Mouse (Mus musculus) cerebellum, adult (tissue): ENCODE results near the gene Galnt14.

Experiments used
- ATAC-seq: cut with Nextera tagmentation; 2 replicates; pipeline ENCODE4 v1.9.2; 2017; ENCODE audit warnings: mild to moderate bottlenecking, moderate library complexity, mixed read lengths; ENCODE audit not compliant: insufficient number of reproducible peaks, low FRiP score, low TSS enrichment

The Galnt14 gene

DNA sequence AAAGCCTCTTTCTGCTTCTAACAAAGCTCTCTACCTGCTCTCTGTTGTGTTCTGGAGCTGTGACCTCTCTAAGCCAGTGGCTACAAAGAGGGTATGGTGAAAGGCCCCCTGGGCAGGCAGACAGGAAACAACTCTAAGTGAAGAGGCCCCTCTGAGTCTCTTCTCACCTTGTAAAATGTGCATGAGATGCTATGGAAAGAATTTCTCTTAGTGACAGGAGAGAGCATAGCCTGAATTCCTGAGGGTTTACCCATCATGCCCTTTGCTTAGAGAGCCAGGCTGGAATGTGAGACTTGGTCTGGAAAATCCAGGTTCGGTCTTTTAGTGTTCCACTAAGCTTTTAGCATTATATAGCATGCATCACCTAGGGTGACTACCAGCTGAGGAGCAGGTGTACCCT lies 136.1 kb downstream of the Galnt14 start:
- no peak for ATAC-seq

- no peak for ATAC-seq
These were observed 137.4 kb downstream of the Galnt14 start for GRCm38 (mm10) chr17:73572881-73573280.

DNA sequence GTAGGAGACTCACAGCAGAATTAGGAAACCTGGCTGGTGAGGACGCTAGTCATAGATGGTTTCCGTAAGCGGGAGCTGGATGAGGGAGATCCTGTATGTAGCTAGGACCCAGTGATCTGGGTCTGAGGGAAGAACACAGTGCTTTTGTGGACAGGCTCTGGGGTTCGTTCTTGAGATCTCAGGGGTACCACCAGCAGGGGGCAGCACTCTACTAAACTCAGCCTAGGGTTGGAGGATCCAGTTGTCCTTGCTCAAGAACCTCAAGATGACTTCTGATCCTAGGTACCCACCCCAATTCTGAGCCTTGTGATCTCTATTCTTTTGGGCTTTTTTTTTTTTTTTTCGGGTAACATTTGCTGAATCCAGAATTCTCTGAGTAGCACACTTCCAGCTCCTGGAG lies 137.8 kb downstream of the Galnt14 start:
- 0 out of 2 replicates have a peak, but pooled peaks have one; percentile 38 for ATAC-seq

- no peak for ATAC-seq
These were observed 138.3 kb downstream of the Galnt14 start for GRCm38 (mm10) chr17:73571961-73572360.

- ATAC-seq: no peak
These were observed 142.0 kb downstream of the Galnt14 start for GRCm38 (mm10) chr17:73568204-73568603.

DNA sequence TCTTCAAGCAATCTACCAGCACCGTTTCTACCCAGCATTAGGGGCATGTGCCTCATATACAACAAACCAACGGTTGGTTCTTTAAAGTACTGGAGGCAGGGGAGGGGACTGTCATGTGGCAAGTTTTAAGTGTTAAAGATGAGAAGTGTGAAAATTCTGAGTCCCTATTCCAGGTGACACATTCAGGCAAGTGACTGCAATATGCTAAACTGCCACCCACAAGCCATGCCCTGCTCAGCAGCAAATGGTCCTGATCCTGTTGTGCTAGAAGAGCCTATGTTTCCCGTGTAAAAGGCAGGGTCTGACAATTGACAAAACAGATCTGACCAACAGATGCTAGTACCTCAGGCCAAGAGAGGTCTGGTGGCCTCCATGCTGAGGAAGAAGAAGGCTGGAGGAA lies 149.1 kb downstream of the Galnt14 start:
- ATAC-seq: no peak

DNA sequence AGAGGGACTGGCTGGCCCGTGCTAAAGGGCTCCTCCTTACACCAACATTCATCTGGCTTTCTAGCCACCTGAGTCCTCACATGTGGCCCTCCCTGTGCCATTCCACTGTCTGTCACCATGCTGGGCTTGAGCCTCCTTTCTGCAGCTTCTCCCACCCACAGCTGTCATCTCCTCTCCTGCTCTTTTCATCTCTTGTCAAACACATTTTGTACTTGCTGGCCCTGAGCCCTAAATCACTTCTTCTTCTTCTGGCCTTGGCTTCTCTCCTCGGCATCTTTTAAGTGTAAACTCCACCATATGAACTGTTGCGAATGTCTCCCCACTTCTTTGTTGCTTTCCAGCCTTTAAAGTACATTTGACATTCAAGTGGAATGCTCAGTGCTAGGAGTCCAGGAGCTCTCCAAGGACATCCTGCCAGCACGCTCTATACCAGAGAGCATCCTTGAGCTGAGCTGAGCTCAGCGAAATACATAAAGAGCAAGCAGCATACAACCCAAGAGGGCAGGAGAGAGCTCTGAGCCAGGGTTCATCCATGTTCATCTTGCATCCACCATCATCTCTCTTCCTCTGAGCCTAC lies 150.0 kb downstream of the Galnt14 start:
- ATAC-seq: no peak

GRCm38 (mm10) chr17:73559498-73559897 lies 150.8 kb downstream of the Galnt14 start:
- no peak for ATAC-seq

DNA sequence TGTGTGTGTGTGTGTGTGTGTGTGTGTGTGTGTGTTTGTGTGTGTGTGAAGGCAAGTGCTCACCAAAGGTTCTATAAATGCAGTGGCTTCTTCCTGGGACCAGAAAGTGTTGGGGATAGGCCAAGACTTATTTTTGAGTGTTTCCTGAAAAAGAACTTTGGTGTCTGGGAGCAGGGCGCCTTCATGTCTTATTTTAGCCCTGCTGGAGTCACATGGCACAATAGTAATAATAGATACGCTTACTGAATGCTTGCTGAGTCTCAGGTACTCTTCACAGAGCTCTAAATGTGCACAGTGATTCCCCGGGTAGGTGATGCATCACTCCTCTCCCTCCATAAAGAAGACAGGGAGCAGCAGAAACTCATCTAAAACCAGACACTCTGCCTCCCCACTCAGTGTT lies 153.2 kb downstream of the Galnt14 start:
- ATAC-seq: no peak

DNA sequence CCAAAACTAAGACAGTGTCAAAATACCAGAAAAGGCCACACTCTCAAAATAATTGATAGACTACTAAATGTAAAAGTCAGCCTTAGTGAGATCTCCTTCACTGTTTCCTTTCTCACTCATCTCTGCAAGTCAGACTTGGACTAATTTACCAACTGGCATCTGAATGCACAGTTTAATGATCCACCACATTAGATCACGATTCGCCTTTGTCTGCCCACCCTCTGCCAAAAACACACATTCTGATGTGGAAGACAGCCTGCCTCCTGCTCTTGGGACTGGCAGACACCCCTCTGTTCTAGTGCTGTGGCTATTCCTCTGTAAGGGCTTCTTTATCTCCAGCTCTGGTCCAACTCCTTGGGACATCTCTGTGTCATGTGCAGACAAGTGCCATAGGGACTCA lies 153.8 kb downstream of the Galnt14 start:
- ATAC-seq: no peak

- ATAC-seq: no peak
These were observed 155.6 kb downstream of the Galnt14 start for GRCm38 (mm10) chr17:73554668-73555067.

- ATAC-seq: no peak
These were observed 161.3 kb downstream of the Galnt14 start for GRCm38 (mm10) chr17:73548783-73549566.

DNA sequence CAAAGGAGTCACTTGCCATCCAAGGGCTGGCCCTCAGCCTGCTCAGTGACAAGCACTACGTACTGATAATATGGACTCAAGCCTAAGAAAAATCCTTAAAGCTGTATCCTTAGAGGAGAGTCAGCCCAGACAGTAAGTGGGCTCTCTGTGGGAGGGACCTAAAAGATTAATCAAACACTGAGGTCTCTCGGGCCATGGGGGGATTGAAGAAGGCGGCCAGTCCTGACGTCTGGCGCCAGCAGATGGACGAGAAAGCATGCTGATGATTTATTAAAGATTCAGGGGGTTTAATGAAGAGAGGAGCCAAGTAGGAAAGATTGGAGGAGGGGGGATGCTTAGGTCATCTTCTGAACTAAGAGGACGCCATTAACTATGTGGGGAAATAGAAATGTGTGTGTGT lies 162.1 kb downstream of the Galnt14 start:
- no peak for ATAC-seq

DNA sequence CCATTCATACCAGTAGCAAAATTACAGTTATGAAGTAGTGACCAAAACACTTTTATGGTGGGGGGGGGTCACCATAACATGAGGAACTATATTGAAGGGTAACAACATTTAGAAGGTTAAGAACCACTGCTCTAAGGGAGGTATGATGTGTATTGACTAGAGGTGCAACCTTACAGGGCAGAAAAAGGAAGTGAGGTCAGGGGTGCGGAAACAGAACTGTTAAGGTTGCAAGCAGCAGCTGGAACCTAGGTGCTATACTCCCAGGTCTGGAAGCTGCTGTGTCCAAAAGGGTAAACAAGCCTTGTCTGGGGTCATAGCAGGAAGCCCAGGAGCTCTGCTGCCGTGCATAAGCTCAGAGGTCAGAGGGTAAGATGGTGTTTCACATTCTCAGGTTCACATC lies 162.8 kb downstream of the Galnt14 start:
- ATAC-seq: no peak

DNA sequence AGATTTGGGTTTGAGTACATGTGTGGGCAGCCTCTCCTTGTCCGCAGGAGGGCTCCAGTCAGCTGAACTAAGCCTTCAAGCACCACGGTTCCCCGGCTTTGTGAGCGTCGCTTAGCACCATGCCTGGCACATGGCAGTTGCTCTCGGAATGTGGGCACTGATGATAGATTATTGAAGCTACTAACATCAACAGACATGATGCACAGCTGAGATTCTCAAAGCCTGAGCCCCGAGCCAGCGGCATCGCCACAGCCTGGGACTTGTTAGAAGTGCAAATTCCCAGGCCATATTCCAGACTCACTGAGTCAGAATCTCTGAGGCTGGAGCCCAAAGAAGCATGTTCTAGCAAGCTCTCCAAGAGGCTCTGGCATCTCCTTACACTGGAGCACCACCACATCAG lies 168.3 kb downstream of the Galnt14 start:
- ATAC-seq: no peak

DNA sequence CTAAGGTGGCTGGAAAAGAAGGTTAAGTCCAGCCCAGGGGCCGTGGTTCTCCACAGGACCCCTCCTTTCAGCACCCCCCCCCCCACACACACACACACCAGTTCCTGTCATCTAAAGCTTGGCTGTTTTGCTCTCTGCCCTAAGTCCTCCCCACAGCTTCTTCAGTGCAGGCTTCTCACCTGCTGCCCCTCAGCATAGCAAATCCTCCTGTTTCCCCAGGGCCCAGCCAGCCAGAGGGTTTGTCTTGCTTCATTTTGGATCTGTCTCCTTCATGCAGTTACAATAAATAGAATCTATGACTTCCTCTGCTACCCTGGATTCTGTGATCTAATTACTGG lies 169.1 kb downstream of the Galnt14 start:
- ATAC-seq: no peak

DNA sequence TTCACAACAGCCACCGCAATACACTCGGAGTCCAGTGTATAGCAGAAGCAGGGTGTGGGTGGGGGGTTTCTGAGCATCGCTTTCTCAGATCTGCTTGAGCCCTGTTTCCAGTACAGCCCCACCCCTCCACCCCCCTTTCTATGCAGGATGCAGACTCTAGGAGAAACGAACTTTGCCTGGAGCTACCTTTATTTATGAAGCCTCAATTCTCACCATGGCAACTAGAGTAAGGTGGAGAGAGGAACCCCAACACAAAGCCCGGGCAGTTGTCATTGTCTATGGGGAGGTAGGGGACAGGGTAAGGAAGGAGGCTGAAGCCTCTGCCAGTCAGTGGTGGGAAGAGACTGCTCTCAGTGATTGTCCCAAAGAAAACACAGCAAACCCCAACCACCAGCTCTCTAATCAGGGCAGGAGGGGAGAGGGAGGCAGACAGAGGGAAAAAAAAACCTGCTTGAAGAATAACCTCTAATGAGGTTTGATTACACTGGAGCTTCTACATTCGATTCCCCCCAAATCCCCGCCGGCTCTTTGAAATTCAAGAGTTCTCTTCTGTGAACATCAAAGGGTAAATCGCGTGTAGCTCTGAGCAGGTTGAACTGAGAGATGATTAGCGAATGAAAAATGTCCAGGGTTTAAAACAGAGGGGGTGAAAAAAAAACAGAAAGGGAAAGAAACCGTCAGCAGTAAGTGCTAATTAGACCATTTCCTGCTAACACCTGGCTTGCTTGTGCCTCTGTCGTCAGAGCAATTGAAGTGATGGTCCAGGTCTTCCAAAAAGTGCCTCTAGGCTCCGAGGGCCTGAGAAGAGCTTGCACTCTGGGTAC lies 169.6 kb downstream of the Galnt14 start:
- no peak for ATAC-seq

DNA sequence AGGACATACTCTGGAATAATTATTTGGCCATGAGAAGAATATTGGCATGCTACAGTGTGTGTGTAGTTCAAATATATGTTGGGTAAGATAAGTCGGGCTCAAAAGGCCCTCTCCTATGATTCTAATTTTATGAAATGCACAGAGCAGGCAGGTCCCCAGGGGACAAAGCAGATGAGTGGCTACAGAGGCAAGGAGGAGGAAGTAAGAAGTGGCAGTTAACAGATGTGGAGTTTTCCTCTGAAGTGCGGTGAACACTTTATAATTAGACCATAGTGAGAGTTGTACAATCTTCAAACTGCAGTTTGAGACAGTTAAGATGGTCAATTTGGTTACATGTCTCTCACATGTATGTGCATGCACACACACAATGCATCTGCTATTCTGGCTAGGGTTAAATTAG lies 178.4 kb downstream of the Galnt14 start:
- ATAC-seq: no peak

- ATAC-seq: no peak
These were observed 188.1 kb downstream of the Galnt14 start for GRCm38 (mm10) chr17:73522169-73522568.

GRCm38 (mm10) chr17:73519350-73519749 lies 190.9 kb downstream of the Galnt14 start:
- no peak for ATAC-seq

DNA sequence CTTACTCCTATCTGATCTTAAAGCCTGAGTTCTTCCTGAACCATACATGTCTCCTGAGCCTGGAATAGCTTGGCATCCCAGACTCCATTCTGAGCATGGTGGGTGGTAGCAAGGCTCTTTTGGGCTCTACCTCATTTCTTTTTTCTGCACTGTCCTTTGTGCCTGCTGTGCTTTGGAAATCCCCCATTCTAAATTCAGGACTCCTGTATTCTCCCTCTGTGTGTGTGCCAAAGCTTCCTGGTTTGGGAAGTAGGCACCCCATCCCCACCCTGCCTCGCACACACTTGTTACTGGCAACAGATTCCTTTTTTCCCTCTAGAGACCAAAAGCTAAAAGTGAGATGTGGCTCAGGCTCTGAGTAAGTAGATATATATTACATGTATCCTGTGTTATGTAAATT lies 191.9 kb downstream of the Galnt14 start:
- ATAC-seq: no peak
